Mouse (Mus musculus) kidney, adult 2 months (tissue): ENCODE results near the gene Vwa8.
"Not testable (repeated sequence)": the region's sequence is repeated elsewhere in the genome, so short reads cannot be mapped to it uniquely, and the experiment has no call there.

ENCODE experiments used
- CTCF ChIP-seq: fragments of 200-500 bp; conservative IDR thresholded peaks from 2 replicates; pipeline ENCODE4 v1.5.1; 2011; ENCODE audit warnings: low read depth, mild to moderate bottlenecking, control low read depth, low read length, moderate library complexity, mixed read lengths; ENCODE audit not compliant: insufficient read depth, insufficient read length
- POLR2A ChIP-seq: fragments of 200-500 bp; IDR thresholded peaks from one replicate; pipeline ENCODE4 v1.6.1; 2011; ENCODE audit warnings: low read depth, low read length, control low read depth

DNA sequence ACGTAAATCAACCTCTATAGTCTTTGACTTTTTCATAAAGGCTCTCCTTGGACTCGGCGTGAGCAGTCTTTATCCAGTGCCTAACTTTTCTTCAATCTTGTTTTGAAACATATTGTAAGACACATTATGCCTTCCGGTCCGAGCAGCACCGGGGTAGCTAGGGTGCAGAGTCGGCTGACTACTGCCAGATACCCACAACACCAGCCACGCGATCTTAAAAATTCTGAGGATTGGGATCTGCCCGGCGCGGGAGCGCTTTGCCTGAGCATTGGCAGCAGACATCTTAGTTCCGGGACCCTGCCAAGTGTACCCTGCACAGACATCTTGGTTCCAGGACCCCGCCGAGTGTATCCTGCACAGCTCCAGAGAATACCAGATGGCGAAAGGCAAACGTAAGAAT, 38.6 kb downstream of the Vwa8 start:
- not testable (repeated sequence) for TF ChIP-seq CTCF, POLR2A
